In the genomic region with DNA sequence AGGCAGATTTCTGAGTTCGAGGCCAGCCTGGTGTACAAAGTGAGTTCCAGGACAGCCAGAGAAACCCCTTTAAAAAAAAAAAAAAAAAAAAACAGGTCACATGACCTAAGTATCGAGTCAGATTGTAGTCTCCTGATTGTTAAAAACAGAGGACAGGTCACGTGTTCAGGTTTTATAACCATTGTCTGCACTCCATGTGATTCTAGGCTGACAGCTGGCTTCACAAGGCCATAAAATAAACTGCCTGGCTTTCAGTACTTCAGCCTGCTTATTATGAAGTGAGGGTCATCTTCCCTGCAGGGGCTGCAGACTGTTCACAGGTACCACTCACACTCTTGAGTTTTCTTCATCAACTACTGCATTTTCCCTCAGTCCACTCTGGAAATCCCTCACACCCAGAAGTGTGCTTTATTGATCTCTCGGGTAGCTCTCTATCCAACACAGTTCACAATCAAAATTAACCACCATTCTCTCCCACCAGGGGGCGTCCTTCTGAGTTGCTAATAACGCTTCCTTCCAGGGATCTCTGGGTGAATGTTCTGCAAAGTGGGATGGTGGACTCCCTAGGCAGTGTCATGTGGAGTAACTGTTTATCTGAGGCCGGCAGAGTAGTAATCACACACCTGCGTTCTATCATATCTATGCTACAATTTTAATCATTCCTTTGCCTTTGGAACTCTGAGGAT, we compare ENCODE assay signal across 12 mouse cellular contexts. TPM values are rescaled to one million over a fixed set of nuclear protein-coding genes. Genes with fewer than 3 reads are reported as not detected.
A peak's percentile ranks its signal among the peaks of the same experiment; 100 is the strongest.
DNase-seq lines count a peak whose midpoint lies in the region; ATAC-seq lines count a peak whose summit lies in the region.
"Had no signal": no experiment of that assay in that cellular context is flagged by ENCODE, and none has a peak within 500 bp of the region (broad histone marks: within the 10 kb centered on the region; RNA-seq: fewer than 3 reads in every experiment).

No protein-coding gene starts in this region.

- H3K27me3 ChIP-seq in hindbrain, embryonic 10.5 days (ENCODE audit: insufficient read depth, poor library complexity, severe bottlenecking) = no peaks in the 10 kb centered on the region
- no peaks in the 10 kb centered on the region for H3K27me3 ChIP-seq in hindbrain, embryonic 16.5 days (replicated peaks; ENCODE audit: control insufficient read depth, insufficient read depth, low read length)
- no peaks in the 10 kb centered on the region for H3K27me3 ChIP-seq in midbrain, embryonic 10.5 days (ENCODE audit: low read depth, poor library complexity, severe bottlenecking)
- H3K27me3 ChIP-seq in midbrain, embryonic 14.5 days (ENCODE audit: control insufficient read depth, insufficient read depth, low read length) = no peaks in the 10 kb centered on the region
- H3K27me3 ChIP-seq: embryonic facial prominence, embryonic 15.5 days; liver, embryonic 15.5 days had no signal

- no peaks in the 10 kb centered on the region for H3K9me3 ChIP-seq in hindbrain, embryonic 10.5 days
- no peaks in the 10 kb centered on the region for H3K9me3 ChIP-seq in hindbrain, embryonic 16.5 days (ENCODE audit: control insufficient read depth, low read length)
- no peaks in the 10 kb centered on the region; the same call in 1 of the 2 replicates for H3K9me3 ChIP-seq in midbrain, embryonic 10.5 days (replicated peaks)
- H3K9me3 ChIP-seq in midbrain, embryonic 14.5 days (ENCODE audit: control insufficient read depth, low read length) = no peaks in the 10 kb centered on the region
- H3K9me3 ChIP-seq: embryonic facial prominence, embryonic 15.5 days; liver, embryonic 15.5 days had no signal

- H3K4me1 ChIP-seq in hindbrain, embryonic 10.5 days (replicated peaks) = peaks cover 3% of the 10 kb centered on the region; the same call in 1 of the 2 replicates
- peaks cover 6% of the 10 kb centered on the region for H3K4me1 ChIP-seq in hindbrain, embryonic 16.5 days (ENCODE audit: control insufficient read depth, insufficient read depth, low read depth, low read length)
- H3K4me1 ChIP-seq in midbrain, embryonic 10.5 days = peaks cover 6% of the 10 kb centered on the region; the same call in 1 of the 2 replicates
- H3K4me1 ChIP-seq in midbrain, embryonic 14.5 days (ENCODE audit: control insufficient read depth, insufficient read depth, low read length) = peaks cover 16% of the 10 kb centered on the region
- H3K4me1 ChIP-seq: liver, embryonic 15.5 days had no signal

- no peak for ATAC-seq in hindbrain, embryonic 16.5 days
- ATAC-seq in midbrain, embryonic 14.5 days (ENCODE audit: low FRiP score, low TSS enrichment) = no peak
- peak; percentile 50; the same call in 1 of the 2 replicates for ATAC-seq in megakaryocyte progenitor cell, adult 5-6 weeks (replicated peaks; ENCODE audit: poor library complexity)
- no peak for ATAC-seq in erythroid progenitor cell, adult 5-6 weeks (replicated peaks; ENCODE audit: low FRiP score, poor library complexity, severe bottlenecking)

- H3K27ac ChIP-seq in hindbrain, embryonic 10.5 days = no peak overlapping the region
- H3K27ac ChIP-seq in hindbrain, embryonic 16.5 days (ENCODE audit: low read depth, low read length) = no peak overlapping the region
- H3K27ac ChIP-seq in midbrain, embryonic 10.5 days (replicated peaks) = no peak overlapping the region
- H3K27ac ChIP-seq in midbrain, embryonic 14.5 days (replicated peaks; ENCODE audit: low read depth, low read length) = no peak overlapping the region
- H3K27ac ChIP-seq: embryonic facial prominence, embryonic 15.5 days; liver, embryonic 15.5 days had no signal

- H3K4me3 ChIP-seq in hindbrain, embryonic 10.5 days = no peak overlapping the region
- H3K4me3 ChIP-seq in hindbrain, embryonic 16.5 days (ENCODE audit: low read length) = no peak overlapping the region
- no peak overlapping the region for H3K4me3 ChIP-seq in midbrain, embryonic 10.5 days
- no peak overlapping the region for H3K4me3 ChIP-seq in midbrain, embryonic 14.5 days (replicated peaks; ENCODE audit: low read depth, low read length)
- H3K4me3 ChIP-seq: embryonic facial prominence, embryonic 15.5 days; liver, embryonic 15.5 days; myocyte had no signal

- H3K4me2 ChIP-seq in hindbrain, embryonic 16.5 days (ENCODE audit: low read length) = no peak overlapping the region
- H3K4me2 ChIP-seq in midbrain, embryonic 14.5 days (ENCODE audit: low read length) = no peak overlapping the region
- H3K4me2 ChIP-seq: embryonic facial prominence, embryonic 15.5 days; liver, embryonic 15.5 days had no signal

- peak; percentile 12 for DNase-seq in hindbrain, embryonic 10.5 days (ENCODE audit: low spot score)
- peak; percentile 23 for DNase-seq in midbrain, embryonic 10.5 days (ENCODE audit: low spot score)
- no peak for DNase-seq in midbrain, embryonic 14.5 days
- peak; percentile 20 for DNase-seq in ZHBTc4 (ENCODE audit: low read depth, low spot score)
- DNase-seq in urinary bladder, postnatal 36 days (ENCODE audit: low spot score in 2 of 2) = no peak
- DNase-seq: heart, postnatal 4 days had no signal

- H3K36me3 ChIP-seq in hindbrain, embryonic 10.5 days = no peaks in the 10 kb centered on the region
- H3K36me3 ChIP-seq in hindbrain, embryonic 16.5 days (ENCODE audit: control insufficient read depth, insufficient read depth, low read length) = no peaks in the 10 kb centered on the region
- no peaks in the 10 kb centered on the region for H3K36me3 ChIP-seq in midbrain, embryonic 10.5 days
- no peaks in the 10 kb centered on the region for H3K36me3 ChIP-seq in midbrain, embryonic 14.5 days (ENCODE audit: control insufficient read depth, insufficient read depth, low read length)
- H3K36me3 ChIP-seq: embryonic facial prominence, embryonic 15.5 days; liver, embryonic 15.5 days had no signal

- H3K9ac ChIP-seq in hindbrain, embryonic 16.5 days (ENCODE audit: low read depth, low read length) = no peak overlapping the region
- no peak overlapping the region for H3K9ac ChIP-seq in midbrain, embryonic 14.5 days (replicated peaks; ENCODE audit: low read length)
- H3K9ac ChIP-seq: embryonic facial prominence, embryonic 15.5 days; liver, embryonic 15.5 days had no signal

- WGBS in hindbrain, embryonic 10.5 days = 75% methylated on average over 8 of the region's 8 CpGs
- 70% methylated on average over 8 of the region's 8 CpGs for WGBS in hindbrain, embryonic 16.5 days
- 76% methylated on average over 8 of the region's 8 CpGs for WGBS in midbrain, embryonic 10.5 days
- 74% methylated on average over 8 of the region's 8 CpGs for WGBS in midbrain, embryonic 14.5 days

RNA-seq across cellular contexts. Expression of a gene that starts 27.3 kb away (rescaled TPM):
- polyA plus RNA-seq in hindbrain, embryonic 10.5 days (2016; fragmentation: Nextera tagmentation; extraction: Ambion mirVana) = not detected in 2 replicates
- 0.68 and 0.87 TPM in 2 replicates for polyA plus RNA-seq in hindbrain, embryonic 16.5 days (2015; fragmentation: Nextera tagmentation; extraction: Ambion mirVana)
- not detected in 2 replicates for polyA plus RNA-seq in midbrain, embryonic 10.5 days (2016; fragmentation: Nextera tagmentation; extraction: Ambion mirVana)
- polyA plus RNA-seq in midbrain, embryonic 14.5 days (2014; fragmentation: Nextera tagmentation; extraction: Ambion mirVana) = 0.51 and 0.63 TPM in 2 replicates
- not detected in 2 replicates for total RNA-seq in megakaryocyte progenitor cell, adult 5-6 weeks (2015)
- not detected in 2 replicates for total RNA-seq in megakaryocyte progenitor cell, adult 5-6 weeks (2017)
- total RNA-seq in erythroid progenitor cell, adult 5-6 weeks (2015; ENCODE audit: low replicate concordance) = not detected in 2 replicates
- not detected in 2 replicates for total RNA-seq in erythroid progenitor cell, adult 5-6 weeks (2017; ENCODE audit: low replicate concordance)
- polyA plus RNA-seq: myocyte had no signal

Comparison
In these comparisons a context has a peak if more than half of its experiments do, and no peak if none do; other contexts are left out.
1. DNase-seq: peak in hindbrain, embryonic 10.5 days (single experiment), midbrain, embryonic 10.5 days (single experiment) and ZHBTc4 (single experiment); none in midbrain, embryonic 14.5 days (single experiment) and urinary bladder, postnatal 36 days (0 of 2).